Mouse (Mus musculus) stomach, postnatal 0 days (tissue): ENCODE results near the gene Gm8439. TPM values are rescaled to one million over a fixed set of nuclear protein-coding genes. Genes with fewer than 3 reads are reported as not detected.

ENCODE experiments used
- ATAC-seq: fragments of 200-750 bp; cut with Nextera tagmentation; 2 replicates; pipeline ENCODE4 v1.8.0; 2017; ENCODE audit not compliant: low FRiP score, low TSS enrichment
- DNase-seq: peaks from one replicate; pipeline ENCODE4 v3.0.0-alpha.2; 2016; ENCODE audit warnings: low spot score
- H3K27ac ChIP-seq: fragments of 300-500 bp; sonication (generic); replicated peaks from 2 replicates; pipeline ENCODE4 v1.5.1; 2014; ENCODE audit warnings: mild to moderate bottlenecking, control low read depth
- H3K27me3 ChIP-seq: fragments of 300-500 bp; sonication (generic); 2 replicates; pipeline ENCODE4 v1.6.1; 2014; ENCODE audit warnings: low read length; ENCODE audit not compliant: control insufficient read depth, insufficient read depth
- H3K36me3 ChIP-seq: fragments of 300-500 bp; sonication (generic); 2 replicates; pipeline ENCODE4 v1.6.1; 2014; ENCODE audit warnings: low read length, mixed read lengths; ENCODE audit not compliant: control insufficient read depth, insufficient read depth
- H3K4me1 ChIP-seq: fragments of 300-500 bp; sonication (generic); replicated peaks from 2 replicates; pipeline ENCODE4 v1.6.1; 2014; ENCODE audit warnings: antibody characterized with exemption; ENCODE audit not compliant: control insufficient read depth, insufficient read depth
- H3K4me2 ChIP-seq: fragments of 300-500 bp; sonication (generic); replicated peaks from 2 replicates; pipeline ENCODE4 v1.6.1; 2014; ENCODE audit warnings: low read depth, mild to moderate bottlenecking, control low read depth, moderate library complexity
- H3K4me3 ChIP-seq: fragments of 300-500 bp; sonication (generic); 2 replicates; pipeline ENCODE4 v1.5.1; 2014; ENCODE audit warnings: low read depth, low read length, control low read depth
- H3K9ac ChIP-seq: fragments of 300-500 bp; sonication (generic); 2 replicates; pipeline ENCODE4 v1.6.1; 2014; ENCODE audit warnings: mild to moderate bottlenecking, low read length, control low read depth, mixed read lengths
- H3K9me3 ChIP-seq: fragments of 300-500 bp; sonication (generic); 2 replicates; pipeline ENCODE4 v1.6.1; 2016; ENCODE audit warnings: low read length; ENCODE audit not compliant: control insufficient read depth
- CTCF ChIP-seq: IDR thresholded peaks from 2 replicates; pipeline ENCODE4 v1.5.1; 2016; ENCODE audit warnings: antibody characterized with exemption, low read depth, mild to moderate bottlenecking, moderate library complexity
- EP300 ChIP-seq: optimal IDR thresholded peaks from 2 replicates; pipeline ENCODE3; 2016; ENCODE audit warnings: antibody characterized with exemption
- WGBS: fragments of 180-500 bp; shearing (Covaris S2); extraction: QIAGEN DNeasy Blood & Tissue Kit; methylation state at CpG from one replicate; pipeline ENCODE4 v1.1.7; 2014; 5-methylcytosine and 5-hydroxymethylcytosine counted together
- polyA plus RNA-seq: library from polyadenylated mRNA; unstranded; fragments of >200 nt; fragmentation: Nextera tagmentation; extraction: Ambion mirVana; gene quantifications from 2 replicates; pipeline ENCODE4 v1.2.1, GENCODE M21; 2015

The Gm8439 gene
- polyA plus RNA-seq, 1 experiment from 2014 or later = not detected

- Histone ChIP-seq H3K4me2 (peak within 1 kb of the TSS; percentile 93), H3K4me3 (peak within 1 kb of the TSS; percentile 68), H3K36me3 (0 out of 2 replicates have a peak, but pooled peaks cover 1% of the 10 kb centered on the region), H3K9me3 (no peaks in the 10 kb centered on the region), H3K4me1 (peaks cover 7% of the 10 kb centered on the region; the same call in 1 of the 2 replicates), H3K9ac (peak within 1 kb of the TSS; percentile 83), H3K27ac (peak within 1 kb of the TSS; percentile 95), H3K27me3 (no peaks in the 10 kb centered on the region)
- DNase-seq (peak; percentile 97), ATAC-seq (peak; percentile 96)
- under 1% methylated on average over 93 of the region's 97 CpGs for WGBS
- TF ChIP-seq EP300 (no peak), CTCF (no peak)
Observed at GRCm38 (mm10) chr4:120569486-120570437, 18.8 kb upstream of the Gm8439 start, which contains the start of gene Ctps. Ctps (minus strand) TSS chr4:120570276.

DNA sequence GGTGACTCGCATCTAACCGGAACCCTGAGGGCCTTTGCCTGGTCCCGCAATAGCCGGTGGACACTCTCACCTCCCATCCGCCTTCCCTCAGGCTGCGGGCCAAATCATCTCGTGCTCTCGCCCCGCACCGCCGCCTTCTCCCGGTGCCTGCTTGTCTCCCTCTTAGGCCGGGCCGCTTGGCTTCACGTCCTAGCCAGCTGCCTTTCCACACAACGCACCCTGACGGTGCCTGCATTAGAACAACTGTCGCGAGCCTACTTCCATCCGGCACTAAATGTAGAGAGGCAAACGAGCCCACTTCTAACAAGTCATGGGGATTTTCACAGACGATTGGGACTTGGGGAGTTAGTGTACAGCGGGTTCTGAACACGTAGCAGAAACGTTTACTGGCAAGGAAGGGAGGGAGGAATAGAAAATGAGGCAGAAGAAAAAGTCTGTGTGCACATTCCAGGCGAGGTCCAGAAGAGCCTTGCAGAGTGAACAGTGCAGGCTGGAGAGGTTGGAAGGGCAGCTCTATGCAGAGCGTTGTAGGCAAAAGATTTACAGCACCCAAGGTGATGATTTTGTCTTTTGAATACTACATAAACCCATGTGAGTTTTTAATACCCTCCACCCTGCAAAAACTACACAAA is 18.0 kb upstream of the Gm8439 start:
- H3K27ac ChIP-seq = peak overlapping the region; percentile 95
- H3K4me2 ChIP-seq = peak overlapping the region; percentile 93
- no peak for TF ChIP-seq CTCF
- TF ChIP-seq EP300 = no peak
- H3K27me3 ChIP-seq = no peaks in the 10 kb centered on the region
- H3K4me3 ChIP-seq = peak overlapping the region; percentile 68
- H3K9ac ChIP-seq = peak overlapping the region; percentile 83
- H3K4me1 ChIP-seq = peaks cover 7% of the 10 kb centered on the region; the same call in 1 of the 2 replicates
- ATAC-seq (peak; percentile 51), DNase-seq (no peak)
- H3K36me3 ChIP-seq = no peaks in the 10 kb centered on the region
- no peaks in the 10 kb centered on the region for H3K9me3 ChIP-seq
- WGBS = 2% methylated on average over 27 of the region's 27 CpGs

GRCm38 (mm10) chr4:120571070-120571464 is 17.5 kb upstream of the Gm8439 start:
- H3K9me3 ChIP-seq = no peaks in the 10 kb centered on the region
- ATAC-seq (no peak), DNase-seq (no peak)
- no peak overlapping the region for H3K4me3 ChIP-seq
- H3K4me1 ChIP-seq = peaks cover 7% of the 10 kb centered on the region; the same call in 1 of the 2 replicates
- peak overlapping the region; percentile 95 for H3K27ac ChIP-seq
- no peak overlapping the region for H3K9ac ChIP-seq
- TF ChIP-seq CTCF = no peak
- TF ChIP-seq EP300 = no peak
- peak overlapping the region; percentile 93 for H3K4me2 ChIP-seq
- H3K36me3 ChIP-seq = no peaks in the 10 kb centered on the region
- WGBS = 57% methylated on average over 3 of the region's 3 CpGs
- no peaks in the 10 kb centered on the region for H3K27me3 ChIP-seq

DNA sequence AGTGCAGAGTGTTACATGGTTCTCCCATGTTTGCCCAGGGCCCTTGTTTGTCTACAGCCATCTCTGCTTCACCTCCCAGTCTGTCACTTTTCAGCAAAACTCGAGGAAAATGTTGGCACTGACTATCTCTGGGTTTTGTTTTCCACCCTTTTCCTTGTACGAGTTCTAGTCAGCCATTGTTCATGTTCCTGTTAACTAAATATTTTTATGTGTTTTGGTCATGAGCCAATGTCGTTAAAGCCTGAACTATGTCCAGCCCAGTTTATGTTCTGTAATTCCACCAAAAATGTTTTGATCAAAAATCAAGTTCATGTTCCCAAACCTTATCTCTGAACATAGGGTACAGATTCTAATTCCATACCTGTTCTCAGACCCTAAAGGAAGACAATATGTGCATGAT is 16.9 kb upstream of the Gm8439 start:
- peak overlapping the region; percentile 49 for H3K27ac ChIP-seq
- WGBS = 24% methylated on average over 3 of the region's 3 CpGs
- no peaks in the 10 kb centered on the region for H3K36me3 ChIP-seq
- peaks cover 7% of the 10 kb centered on the region; the same call in 1 of the 2 replicates for H3K4me1 ChIP-seq
- no peak overlapping the region for H3K9ac ChIP-seq
- H3K27me3 ChIP-seq = no peaks in the 10 kb centered on the region
- no peak overlapping the region for H3K4me2 ChIP-seq
- no peak for DNase-seq
- TF ChIP-seq CTCF (no peak), EP300 (no peak)
- ATAC-seq = no peak
- no peak overlapping the region for H3K4me3 ChIP-seq
- no peaks in the 10 kb centered on the region for H3K9me3 ChIP-seq

- no peaks in the 10 kb centered on the region for H3K4me1 ChIP-seq
- no peak for ATAC-seq
- no peak overlapping the region for H3K4me3 ChIP-seq
- H3K9me3 ChIP-seq = no peaks in the 10 kb centered on the region
- H3K36me3 ChIP-seq = no peaks in the 10 kb centered on the region
- DNase-seq = no peak
- H3K27me3 ChIP-seq = no peaks in the 10 kb centered on the region
- TF ChIP-seq EP300 = no peak
- no peak overlapping the region for H3K4me2 ChIP-seq
- 67% methylated on average over 5 of the region's 5 CpGs for WGBS
- H3K27ac ChIP-seq = no peak overlapping the region
- H3K9ac ChIP-seq = no peak overlapping the region
Observed at GRCm38 (mm10) chr4:120580894-120581293, 7.7 kb upstream of the Gm8439 start.

DNA sequence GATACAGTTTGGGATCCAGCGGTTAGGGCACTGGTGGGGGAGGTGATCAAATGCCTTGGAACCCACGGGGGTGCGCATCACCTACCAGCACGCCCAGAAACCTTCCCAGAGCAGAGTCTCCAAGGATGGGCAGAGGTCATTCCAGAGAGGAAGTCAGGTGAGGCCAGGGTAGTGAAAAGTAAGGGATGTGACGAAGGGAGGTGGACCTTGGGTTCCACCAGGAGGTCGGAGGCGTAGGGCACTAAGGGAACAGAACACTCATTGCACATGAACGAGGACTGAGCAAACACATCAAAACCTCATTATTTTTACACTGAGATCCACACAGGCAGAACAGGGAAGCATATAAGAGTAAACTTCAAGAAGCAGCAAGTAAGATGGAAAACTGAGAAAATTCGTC is 6.8 kb upstream of the Gm8439 start:
- Histone ChIP-seq H3K4me1 (no peaks in the 10 kb centered on the region), H3K27ac (no peak overlapping the region), H3K36me3 (no peaks in the 10 kb centered on the region), H3K27me3 (no peaks in the 10 kb centered on the region), H3K4me2 (no peak overlapping the region), H3K9me3 (no peaks in the 10 kb centered on the region), H3K4me3 (no peak overlapping the region), H3K9ac (no peak overlapping the region)
- WGBS = 76% methylated on average over 9 of the region's 9 CpGs
- peak; percentile 54; the same call in 1 of the 2 replicates for ATAC-seq
- no peak for DNase-seq
- TF ChIP-seq EP300 (no peak), CTCF (no peak)
